Mouse (Mus musculus) lung, embryonic 14.5 days (tissue): ENCODE results near the gene Dicer1. TPM values are rescaled to one million over a fixed set of nuclear protein-coding genes. Genes with fewer than 3 reads are reported as not detected.

Experiments
- ATAC-seq: fragments of 200-750 bp; cut with Nextera tagmentation; 2 replicates; pipeline ENCODE4 v1.8.0; 2017; ENCODE audit warnings: mild to moderate bottlenecking, moderate TSS enrichment, moderate library complexity; ENCODE audit not compliant: insufficient read depth
- DNase-seq: peaks from one replicate; pipeline ENCODE4 v3.0.0-alpha.2; 2015
- H3K27ac ChIP-seq: fragments of 300-500 bp; sonication (generic); 2 replicates; pipeline ENCODE4 v1.5.1; 2014; ENCODE audit warnings: low read depth, mild to moderate bottlenecking, moderate library complexity
- H3K27me3 ChIP-seq: fragments of 300-500 bp; sonication (generic); 2 replicates; pipeline ENCODE4 v1.6.1; 2014; ENCODE audit warnings: low read length, control low read depth; ENCODE audit not compliant: insufficient read depth
- H3K36me3 ChIP-seq: fragments of 300-500 bp; sonication (generic); 2 replicates; pipeline ENCODE4 v1.6.1; 2014; ENCODE audit warnings: control low read depth; ENCODE audit not compliant: insufficient read depth
- H3K4me1 ChIP-seq: fragments of 300-500 bp; sonication (generic); 2 replicates; pipeline ENCODE4 v1.6.1; 2014; ENCODE audit warnings: antibody characterized with exemption, control low read depth; ENCODE audit not compliant: insufficient read depth
- H3K4me2 ChIP-seq: fragments of 300-500 bp; sonication (generic); 2 replicates; pipeline ENCODE4 v1.6.1; 2014; ENCODE audit warnings: mild to moderate bottlenecking
- H3K4me3 ChIP-seq: fragments of 300-500 bp; sonication (generic); 2 replicates; pipeline ENCODE4 v1.5.1; 2014; ENCODE audit warnings: low read depth, low read length
- H3K9ac ChIP-seq: fragments of 300-500 bp; sonication (generic); 2 replicates; pipeline ENCODE4 v1.6.1; 2014
- H3K9me3 ChIP-seq: fragments of 300-500 bp; sonication (generic); 2 replicates; pipeline ENCODE4 v1.6.1; 2016; ENCODE audit warnings: low read depth, low read length, control low read depth
- CTCF ChIP-seq: IDR thresholded peaks from 2 replicates; pipeline ENCODE4 v1.5.1; 2016; ENCODE audit warnings: antibody characterized with exemption, low read depth
- WGBS: fragments of 180-500 bp; shearing (Covaris S2); extraction: QIAGEN DNeasy Blood & Tissue Kit; methylation state at CpG from one replicate; pipeline ENCODE4 v1.1.7; 2014; 5-methylcytosine and 5-hydroxymethylcytosine counted together
- polyA plus RNA-seq: library from polyadenylated mRNA; unstranded; fragments of >200 nt; fragmentation: Nextera tagmentation; extraction: Ambion mirVana; gene quantifications from 2 replicates; pipeline ENCODE4 v1.2.1, GENCODE M21; 2014

The Dicer1 gene
- polyA plus RNA-seq, 1 experiment from 2014 or later, result 23.4 TPM

GRCm38 (mm10) chr12:104722056-104722455 lies 29.7 kb downstream of the Dicer1 start:
- H3K4me1 ChIP-seq, result no peaks in the 10 kb centered on the region
- no peak overlapping the region for H3K4me3 ChIP-seq
- H3K27me3 ChIP-seq, result no peaks in the 10 kb centered on the region
- ATAC-seq, result no peak
- TF ChIP-seq CTCF, result no peak
- no peak overlapping the region for H3K4me2 ChIP-seq
- no peak for DNase-seq
- no peaks in the 10 kb centered on the region for H3K9me3 ChIP-seq
- no peak overlapping the region for H3K27ac ChIP-seq
- 67% methylated on average over 10 of the region's 10 CpGs for WGBS
- no peak overlapping the region for H3K9ac ChIP-seq
- peaks cover 62% of the 10 kb centered on the region for H3K36me3 ChIP-seq

- H3K36me3 ChIP-seq, result peaks cover 60% of the 10 kb centered on the region
- DNase-seq (no peak), ATAC-seq (no peak)
- H3K9me3 ChIP-seq, result no peaks in the 10 kb centered on the region
- no peak for TF ChIP-seq CTCF
- 90% methylated on average over 3 of the region's 3 CpGs for WGBS
- H3K9ac ChIP-seq, result no peak overlapping the region
- H3K4me3 ChIP-seq, result no peak overlapping the region
- no peak overlapping the region for H3K4me2 ChIP-seq
- H3K4me1 ChIP-seq, result no peaks in the 10 kb centered on the region
- H3K27me3 ChIP-seq, result no peaks in the 10 kb centered on the region
- H3K27ac ChIP-seq, result no peak overlapping the region
These were observed 30.7 kb downstream of the Dicer1 start for GRCm38 (mm10) chr12:104721011-104721410.

GRCm38 (mm10) chr12:104718956-104719355 lies 32.8 kb downstream of the Dicer1 start:
- Histone ChIP-seq H3K4me1 (no peaks in the 10 kb centered on the region), H3K4me2 (no peak overlapping the region), H3K36me3 (peaks cover 69% of the 10 kb centered on the region), H3K27ac (no peak overlapping the region), H3K4me3 (no peak overlapping the region), H3K27me3 (no peaks in the 10 kb centered on the region), H3K9ac (no peak overlapping the region), H3K9me3 (no peaks in the 10 kb centered on the region)
- WGBS, result 79% methylated on average over 5 of the region's 5 CpGs
- ATAC-seq (0 out of 2 replicates have a peak, but pooled peaks have one; percentile 28), DNase-seq (no peak)
- TF ChIP-seq CTCF, result no peak

- H3K27ac ChIP-seq, result no peak overlapping the region
- H3K4me2 ChIP-seq, result no peak overlapping the region
- DNase-seq (no peak), ATAC-seq (no peak)
- peaks cover 68% of the 10 kb centered on the region for H3K36me3 ChIP-seq
- no peak overlapping the region for H3K9ac ChIP-seq
- no peak overlapping the region for H3K4me3 ChIP-seq
- H3K27me3 ChIP-seq, result no peaks in the 10 kb centered on the region
- 81% methylated on average over 5 of the region's 5 CpGs for WGBS
- H3K9me3 ChIP-seq, result no peaks in the 10 kb centered on the region
- no peak for TF ChIP-seq CTCF
- no peaks in the 10 kb centered on the region for H3K4me1 ChIP-seq
These were observed 35.3 kb downstream of the Dicer1 start for GRCm38 (mm10) chr12:104716409-104716808.

- Histone ChIP-seq H3K36me3 (peaks cover 72% of the 10 kb centered on the region), H3K9ac (no peak overlapping the region), H3K4me1 (no peaks in the 10 kb centered on the region), H3K4me3 (no peak overlapping the region), H3K9me3 (no peaks in the 10 kb centered on the region), H3K4me2 (no peak overlapping the region), H3K27ac (no peak overlapping the region), H3K27me3 (no peaks in the 10 kb centered on the region)
- no peak for DNase-seq
- no peak for ATAC-seq
- WGBS, result 93% methylated on average over 5 of the region's 5 CpGs
- no peak for TF ChIP-seq CTCF
These were observed 36.3 kb downstream of the Dicer1 start for GRCm38 (mm10) chr12:104715453-104715852.

GRCm38 (mm10) chr12:104700266-104700665 lies 51.5 kb downstream of the Dicer1 start:
- Histone ChIP-seq H3K36me3 (peaks cover 82% of the 10 kb centered on the region), H3K27ac (no peak overlapping the region)

GRCm38 (mm10) chr12:104699753-104700152 lies 52.0 kb downstream of the Dicer1 start:
- no peak overlapping the region for H3K4me2 ChIP-seq
- TF ChIP-seq CTCF, result peak; percentile 69
- no peaks in the 10 kb centered on the region for H3K27me3 ChIP-seq
- no peak overlapping the region for H3K4me3 ChIP-seq
- H3K9ac ChIP-seq, result no peak overlapping the region
- H3K27ac ChIP-seq, result no peak overlapping the region
- 39% methylated on average over 8 of the region's 8 CpGs for WGBS
- H3K9me3 ChIP-seq, result no peaks in the 10 kb centered on the region
- DNase-seq (peak; percentile 83), ATAC-seq (peak; percentile 66; the same call in 1 of the 2 replicates)
- no peaks in the 10 kb centered on the region for H3K4me1 ChIP-seq
- H3K36me3 ChIP-seq, result peaks cover 85% of the 10 kb centered on the region

More at GRCm38 (mm10) chr12:104700266-104700665, 51.5 kb downstream of the Dicer1 start:
- DNase-seq (no peak), ATAC-seq (no peak)
- H3K27me3 ChIP-seq, result no peaks in the 10 kb centered on the region
- TF ChIP-seq CTCF, result no peak
- H3K9me3 ChIP-seq, result no peaks in the 10 kb centered on the region
- H3K4me1 ChIP-seq, result no peaks in the 10 kb centered on the region
- 63% methylated on average over 7 of the region's 7 CpGs for WGBS
- no peak overlapping the region for H3K4me2 ChIP-seq
- H3K4me3 ChIP-seq, result no peak overlapping the region
- H3K9ac ChIP-seq, result no peak overlapping the region

GRCm38 (mm10) chr12:104695514-104695913 lies 56.2 kb downstream of the Dicer1 start:
- no peak for ATAC-seq
- Histone ChIP-seq H3K27me3 (no peaks in the 10 kb centered on the region), H3K9ac (no peak overlapping the region), H3K36me3 (peaks cover 79% of the 10 kb centered on the region), H3K4me2 (no peak overlapping the region), H3K4me3 (no peak overlapping the region), H3K27ac (no peak overlapping the region), H3K4me1 (no peaks in the 10 kb centered on the region; the same call in 1 of the 2 replicates), H3K9me3 (no peaks in the 10 kb centered on the region)
- no peak for TF ChIP-seq CTCF
- DNase-seq, result no peak
- 83% methylated on average over 2 of the region's 2 CpGs for WGBS
